Mouse (Mus musculus) liver, postnatal 0 days (tissue): ENCODE measurements at regions not wholly inside any gene's neighbourhood (a gene's known extent, or its start where the extent isn't known, plus 50 kb on each side); places are given as distances from the start of the nearest gene placed in this dataset.

Experiments used
- CTCF ChIP-seq: sonication (generic); IDR thresholded peaks from 2 replicates; pipeline ENCODE4 v1.5.1; 2016; ENCODE audit warnings: antibody characterized with exemption, low read depth
- EP300 ChIP-seq: IDR thresholded peaks from 2 replicates; pipeline ENCODE4 v1.6.1; 2016; ENCODE audit warnings: antibody characterized with exemption, low read depth, mild to moderate bottlenecking

- TF ChIP-seq CTCF (no peak), EP300 (no peak)
Measured at GRCm38 (mm10) chr16:77914160-77915070, 312.5 kb upstream of the Gm11146 start.
